Mouse (Mus musculus) C2C12 (cell line): Measurements from ENCODE around the gene Mink1.

Experiments
- CEBPB ChIP-seq: IDR thresholded peaks from one replicate; pipeline ENCODE4 v1.6.1; 2011; ENCODE audit warnings: low read depth, mild to moderate bottlenecking, control low read depth, moderate library complexity
- CTCF ChIP-seq: IDR thresholded peaks from one replicate; pipeline ENCODE4 v1.5.1; 2011; ENCODE audit not compliant: control insufficient read depth, insufficient read depth, insufficient read length
- MAX ChIP-seq: IDR thresholded peaks from one replicate; pipeline ENCODE4 v1.6.1; 2011; ENCODE audit warnings: mild to moderate bottlenecking, control low read depth
- USF1 ChIP-seq: IDR thresholded peaks from one replicate; pipeline ENCODE4 v1.6.1; 2011; ENCODE audit warnings: low read depth, mild to moderate bottlenecking, control low read depth, moderate library complexity

DNA sequence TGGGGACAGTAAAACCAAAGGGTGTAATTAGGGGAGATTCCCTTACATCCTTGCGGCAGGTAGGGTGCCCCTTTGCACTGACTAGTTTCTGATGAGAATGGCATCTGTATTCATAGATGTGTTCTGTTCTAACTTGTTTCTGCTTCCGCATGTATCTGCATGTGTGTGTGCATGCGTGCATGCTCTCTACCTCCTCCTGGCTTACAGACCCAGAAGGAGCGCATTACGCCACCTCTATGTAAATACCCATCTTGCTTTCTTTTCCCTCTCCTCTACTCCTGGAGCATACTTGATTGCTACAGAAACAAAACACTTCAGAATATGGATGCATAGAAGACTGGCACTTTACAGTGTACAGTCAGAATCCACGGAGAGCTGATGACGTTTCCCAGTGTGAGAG is 21.1 kb downstream of the Mink1 start:
- TF ChIP-seq CTCF (no peak), MAX (no peak), USF1 (no peak), CEBPB (no peak)
